Mouse (Mus musculus) CH12F3 (cell line): Measurements from ENCODE around the gene Nr3c2.

ENCODE experiments used
- in situ Hi-C: fragments of 300-500 bp; cut with MboI; formaldehyde crosslinking; loops from 2 replicates; pipeline ENCODE4 v1.14.3; 2020; ENCODE audit warnings: low sequenced_read_pairs

Gene Nr3c2

GRCm38 (mm10) chr8:76899411-76900154 lies at the start of gene Nr3c2:
Gene Nr3c2 (plus strand): TSS chr8:76899442.
- in situ Hi-C loops, result no loop called here

GRCm38 (mm10) chr8:76858534-76858933 lies 40.7 kb upstream of the Nr3c2 start:
- in situ Hi-C loops, result no loop called here

GRCm38 (mm10) chr8:76859709-76860108 lies 39.5 kb upstream of the Nr3c2 start:
- in situ Hi-C loops, result no loop called here

- in situ Hi-C loops, result no loop called here
Measured at GRCm38 (mm10) chr8:76863066-76863465, 36.2 kb upstream of the Nr3c2 start.

GRCm38 (mm10) chr8:76876809-76877208 lies 22.4 kb upstream of the Nr3c2 start:
- in situ Hi-C loops, result no loop called here

GRCm38 (mm10) chr8:76897050-76897449 lies 2.2 kb upstream of the Nr3c2 start:
- in situ Hi-C loops, result no loop called here

GRCm38 (mm10) chr8:76898721-76899410 lies 376 bp upstream of the Nr3c2 start:
- in situ Hi-C loops, result no loop called here

- in situ Hi-C loops, result no loop called here
Measured at GRCm38 (mm10) chr8:76900155-76901141, 1.2 kb downstream of the Nr3c2 start.

GRCm38 (mm10) chr8:76901430-76902204 lies 2.4 kb downstream of the Nr3c2 start:
- in situ Hi-C loops, result no loop called here

GRCm38 (mm10) chr8:76902205-76903078 lies 3.2 kb downstream of the Nr3c2 start:
- in situ Hi-C loops, result no loop called here

- in situ Hi-C loops, result no loop called here
Measured at GRCm38 (mm10) chr8:76911206-76911605, 12.0 kb downstream of the Nr3c2 start.

- in situ Hi-C loops, result no loop called here
Measured at GRCm38 (mm10) chr8:76912678-76913077, 13.4 kb downstream of the Nr3c2 start.

GRCm38 (mm10) chr8:76913207-76913606 lies 14.0 kb downstream of the Nr3c2 start:
- in situ Hi-C loops, result no loop called here

GRCm38 (mm10) chr8:76915260-76915659 lies 16.0 kb downstream of the Nr3c2 start:
- in situ Hi-C loops, result no loop called here

GRCm38 (mm10) chr8:76919546-76919945 lies 20.3 kb downstream of the Nr3c2 start:
- in situ Hi-C loops, result no loop called here

- in situ Hi-C loops, result no loop called here
Measured at GRCm38 (mm10) chr8:76924150-76924549, 24.9 kb downstream of the Nr3c2 start.

- in situ Hi-C loops, result no loop called here
Measured at GRCm38 (mm10) chr8:76928326-76928725, 29.1 kb downstream of the Nr3c2 start.

- in situ Hi-C loops, result no loop called here
Measured at GRCm38 (mm10) chr8:76928808-76929207, 29.6 kb downstream of the Nr3c2 start.

GRCm38 (mm10) chr8:76965046-76965445 lies 65.8 kb downstream of the Nr3c2 start:
- in situ Hi-C loops, result no loop called here
